Mouse (Mus musculus): ENCODE results near the gene Pkd2.

- TF ChIP-seq CTCF (IDR thresholded peaks at IDR 0.05; ENCODE audit: insufficient read depth, low read depth, low read length) (no peak), POLR2A (IDR thresholded peaks at IDR 0.05; ENCODE audit: insufficient read depth, low read depth, low read length) (no peak)
These were observed 1.6 kb downstream of the Pkd2 start for GRCm38 (mm10) chr5:104460856-104461255.

Measured in olfactory bulb, adult 2 months (tissue).